Mouse (Mus musculus): ENCODE results near the gene Olfr1014. TPM values are rescaled to one million over a fixed set of nuclear protein-coding genes. Genes with fewer than 3 reads are reported as not detected.

Gene Olfr1014
- polyA plus RNA-seq, 1 experiment from 2014 or later, result not detected

Other genes with a start within 250 kb of the Olfr1014 start
- not detected in 2 replicates for gene Olfr996, start 193.5 kb upstream of the Olfr1014 start, polyA plus RNA-seq (2016; fragmentation: Nextera tagmentation; extraction: Ambion mirVana)
- not detected in 2 replicates for gene Olfr998, start 183.8 kb upstream of the Olfr1014 start, polyA plus RNA-seq (2016; fragmentation: Nextera tagmentation; extraction: Ambion mirVana)
- not detected in 2 replicates for gene Olfr1000, start 160.8 kb upstream of the Olfr1014 start, polyA plus RNA-seq (2016; fragmentation: Nextera tagmentation; extraction: Ambion mirVana)
- not detected in 2 replicates for gene Olfr1002, start 122.0 kb upstream of the Olfr1014 start, polyA plus RNA-seq (2016; fragmentation: Nextera tagmentation; extraction: Ambion mirVana)
- not detected in 2 replicates for gene Olfr154, start 108.3 kb upstream of the Olfr1014 start, polyA plus RNA-seq (2016; fragmentation: Nextera tagmentation; extraction: Ambion mirVana)
- not detected in 2 replicates for gene Olfr1006, start 93.9 kb upstream of the Olfr1014 start, polyA plus RNA-seq (2016; fragmentation: Nextera tagmentation; extraction: Ambion mirVana)
- not detected in 2 replicates for gene Olfr1008, start 83.3 kb upstream of the Olfr1014 start, polyA plus RNA-seq (2016; fragmentation: Nextera tagmentation; extraction: Ambion mirVana)
- gene Olfr1009, start 57.3 kb upstream of the Olfr1014 start, polyA plus RNA-seq (2016; fragmentation: Nextera tagmentation; extraction: Ambion mirVana), result not detected in 2 replicates
- not detected in 2 replicates for gene Olfr1012, start 9.9 kb upstream of the Olfr1014 start, polyA plus RNA-seq (2016; fragmentation: Nextera tagmentation; extraction: Ambion mirVana)
- gene Olfr1013, start 5.6 kb upstream of the Olfr1014 start, polyA plus RNA-seq (2016; fragmentation: Nextera tagmentation; extraction: Ambion mirVana), result not detected in 2 replicates
- gene Olfr1015, start 9.3 kb downstream of the Olfr1014 start, polyA plus RNA-seq (2016; fragmentation: Nextera tagmentation; extraction: Ambion mirVana), result not detected in 2 replicates
- gene Olfr1016, start 29.8 kb downstream of the Olfr1014 start, polyA plus RNA-seq (2016; fragmentation: Nextera tagmentation; extraction: Ambion mirVana), result not detected in 2 replicates
- gene Olfr1018, start 45.8 kb downstream of the Olfr1014 start, polyA plus RNA-seq (2016; fragmentation: Nextera tagmentation; extraction: Ambion mirVana), result not detected in 2 replicates
- not detected in 2 replicates for gene Olfr1019, start 72.8 kb downstream of the Olfr1014 start, polyA plus RNA-seq (2016; fragmentation: Nextera tagmentation; extraction: Ambion mirVana)
- gene Olfr1020, start 74.3 kb downstream of the Olfr1014 start, polyA plus RNA-seq (2016; fragmentation: Nextera tagmentation; extraction: Ambion mirVana), result not detected in 2 replicates
- gene Olfr1022, start 95.9 kb downstream of the Olfr1014 start, polyA plus RNA-seq (2016; fragmentation: Nextera tagmentation; extraction: Ambion mirVana), result not detected in 2 replicates
- gene Olfr1023, start 112.9 kb downstream of the Olfr1014 start, polyA plus RNA-seq (2016; fragmentation: Nextera tagmentation; extraction: Ambion mirVana), result not detected in 2 replicates
- not detected in 2 replicates for gene Olfr1024, start 132.3 kb downstream of the Olfr1014 start, polyA plus RNA-seq (2016; fragmentation: Nextera tagmentation; extraction: Ambion mirVana)
- not detected in 2 replicates for gene Olfr1025-ps1, start 142.5 kb downstream of the Olfr1014 start, polyA plus RNA-seq (2016; fragmentation: Nextera tagmentation; extraction: Ambion mirVana)
- not detected in 2 replicates for gene Olfr1026, start 148.8 kb downstream of the Olfr1014 start, polyA plus RNA-seq (2016; fragmentation: Nextera tagmentation; extraction: Ambion mirVana)
- not detected in 2 replicates for gene Olfr1028, start 177.7 kb downstream of the Olfr1014 start, polyA plus RNA-seq (2016; fragmentation: Nextera tagmentation; extraction: Ambion mirVana)
- gene Olfr1029, start 201.2 kb downstream of the Olfr1014 start, polyA plus RNA-seq (2016; fragmentation: Nextera tagmentation; extraction: Ambion mirVana), result not detected in 2 replicates
- not detected in 2 replicates for gene Olfr1030, start 206.6 kb downstream of the Olfr1014 start, polyA plus RNA-seq (2016; fragmentation: Nextera tagmentation; extraction: Ambion mirVana)
- gene Olfr1031, start 217.6 kb downstream of the Olfr1014 start, polyA plus RNA-seq (2016; fragmentation: Nextera tagmentation; extraction: Ambion mirVana), result not detected in 2 replicates
- not detected in 2 replicates for gene Olfr1032, start 232.8 kb downstream of the Olfr1014 start, polyA plus RNA-seq (2016; fragmentation: Nextera tagmentation; extraction: Ambion mirVana)
- 1.3 and 1.4 TPM in 2 replicates for gene Olfr1033, start 247.9 kb downstream of the Olfr1014 start, polyA plus RNA-seq (2016; fragmentation: Nextera tagmentation; extraction: Ambion mirVana)

All from heart, embryonic 12.5 days (tissue).